Mouse (Mus musculus) hindbrain, embryonic 12.5 days (tissue): ENCODE measurements at regions not wholly inside any gene's neighbourhood (a gene's known extent, or its start where the extent isn't known, plus 50 kb on each side); places are given as distances from the start of the nearest gene placed in this dataset.

Experiments
- ATAC-seq: fragments of 200-750 bp; cut with Nextera tagmentation; 2 replicates; pipeline ENCODE4 v1.8.0; 2017; ENCODE audit warnings: moderate TSS enrichment; ENCODE audit not compliant: low FRiP score
- H3K27ac ChIP-seq: fragments of 300-500 bp; sonication (generic); 2 replicates; pipeline ENCODE4 v1.5.1; 2016; ENCODE audit warnings: mild to moderate bottlenecking
- H3K27me3 ChIP-seq: fragments of 300-500 bp; sonication (generic); 2 replicates; pipeline ENCODE4 v1.6.1; 2016; ENCODE audit warnings: mild to moderate bottlenecking
- H3K36me3 ChIP-seq: fragments of 300-500 bp; sonication (generic); 2 replicates; pipeline ENCODE4 v1.6.1; 2016; ENCODE audit warnings: mild to moderate bottlenecking
- H3K4me1 ChIP-seq: fragments of 300-500 bp; sonication (generic); 2 replicates; pipeline ENCODE4 v1.6.1; 2016
- H3K4me2 ChIP-seq: fragments of 300-500 bp; sonication (generic); replicated peaks from 2 replicates; pipeline ENCODE4 v1.6.1; 2016; ENCODE audit warnings: mild to moderate bottlenecking
- H3K4me3 ChIP-seq: fragments of 300-500 bp; sonication (generic); 2 replicates; pipeline ENCODE4 v1.5.1; 2016; ENCODE audit warnings: mild to moderate bottlenecking
- H3K9ac ChIP-seq: fragments of 300-500 bp; sonication (generic); 2 replicates; pipeline ENCODE4 v1.6.1; 2016; ENCODE audit warnings: mild to moderate bottlenecking, moderate library complexity
- H3K9me3 ChIP-seq: fragments of 300-500 bp; sonication (generic); replicated peaks from 2 replicates; pipeline ENCODE4 v1.6.1; 2016; ENCODE audit warnings: mild to moderate bottlenecking
- WGBS: fragments of 180-500 bp; shearing (Covaris S2); methylation state at CpG from one replicate; pipeline ENCODE4 v1.1.7; 2016; 5-methylcytosine and 5-hydroxymethylcytosine counted together

DNA sequence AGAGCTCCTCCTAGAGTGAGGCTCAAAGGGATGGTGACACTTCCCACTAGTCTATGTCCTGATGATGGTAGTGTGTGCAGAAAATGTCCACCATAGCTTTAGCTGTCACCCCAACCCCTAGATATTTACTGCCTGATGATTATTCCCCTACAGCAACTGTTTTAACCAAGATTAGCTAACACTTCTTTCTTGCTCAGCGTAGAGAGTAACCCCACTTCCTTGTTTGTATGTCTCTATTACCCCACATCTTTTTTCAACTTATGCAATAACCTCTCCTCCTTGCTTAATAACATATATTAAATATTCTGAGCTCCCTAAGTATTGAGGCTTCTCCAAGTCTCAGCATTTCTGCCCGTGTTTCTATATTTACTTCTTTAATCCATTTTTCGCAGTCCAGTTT, 404.2 kb upstream of the Cntn3 start:
- no peak for ATAC-seq
- Histone ChIP-seq H3K9me3 (no peaks in the 10 kb centered on the region), H3K4me1 (no peaks in the 10 kb centered on the region), H3K27me3 (no peaks in the 10 kb centered on the region), H3K4me3 (no peak overlapping the region), H3K36me3 (no peaks in the 10 kb centered on the region), H3K9ac (no peak overlapping the region), H3K27ac (no peak overlapping the region), H3K4me2 (no peak overlapping the region)
- 96% methylated on average over 3 of the region's 3 CpGs for WGBS

DNA sequence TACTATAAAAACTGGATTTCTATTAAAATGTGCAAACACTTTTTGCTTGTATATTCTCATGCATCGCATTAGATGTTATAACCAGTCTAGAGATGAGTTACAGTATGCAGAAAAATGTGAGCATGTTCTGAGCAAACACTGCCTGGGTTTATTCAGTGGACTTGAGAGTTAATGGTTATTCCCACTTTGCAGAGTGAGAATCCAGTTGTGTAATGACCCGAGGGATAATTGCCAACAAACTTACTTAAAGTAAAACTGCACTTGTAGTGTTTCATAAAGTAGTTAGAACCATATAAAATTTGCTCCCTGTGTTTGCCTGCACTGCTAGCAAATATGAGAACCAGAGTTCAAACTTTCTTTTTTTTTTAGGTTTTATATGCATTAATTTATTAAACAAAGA, 450.4 kb upstream of the Cntn3 start:
- no peaks in the 10 kb centered on the region for H3K27me3 ChIP-seq
- H3K9ac ChIP-seq, result no peak overlapping the region
- no peak overlapping the region for H3K4me2 ChIP-seq
- no peak overlapping the region for H3K27ac ChIP-seq
- H3K4me1 ChIP-seq, result no peaks in the 10 kb centered on the region
- H3K4me3 ChIP-seq, result no peak overlapping the region
- no peak for ATAC-seq
- no peaks in the 10 kb centered on the region for H3K36me3 ChIP-seq
- 80% methylated on average over 2 of the region's 2 CpGs for WGBS
- H3K9me3 ChIP-seq, result no peaks in the 10 kb centered on the region

DNA sequence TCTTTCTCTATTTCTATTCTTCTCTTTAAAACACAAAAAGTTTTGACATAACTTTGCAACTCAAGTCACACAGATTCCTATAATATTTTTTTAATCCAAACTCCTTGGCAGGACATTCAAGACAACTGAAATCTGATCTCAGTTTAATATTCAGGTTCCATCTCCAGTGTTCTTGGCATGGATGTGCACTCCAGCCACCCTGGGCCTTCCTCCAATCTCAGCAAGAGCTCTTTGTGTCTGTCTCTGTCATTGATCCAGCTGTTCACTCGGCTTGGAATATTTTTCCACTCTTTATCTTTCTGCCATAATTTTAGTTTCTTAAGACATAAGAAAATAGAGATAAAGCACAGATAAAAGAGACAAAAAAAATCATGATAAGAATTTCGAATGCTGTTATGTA, 451.1 kb upstream of the Cntn3 start:
- 59% methylated on average over 2 of the region's 2 CpGs for WGBS
- no peaks in the 10 kb centered on the region for H3K27me3 ChIP-seq

DNA sequence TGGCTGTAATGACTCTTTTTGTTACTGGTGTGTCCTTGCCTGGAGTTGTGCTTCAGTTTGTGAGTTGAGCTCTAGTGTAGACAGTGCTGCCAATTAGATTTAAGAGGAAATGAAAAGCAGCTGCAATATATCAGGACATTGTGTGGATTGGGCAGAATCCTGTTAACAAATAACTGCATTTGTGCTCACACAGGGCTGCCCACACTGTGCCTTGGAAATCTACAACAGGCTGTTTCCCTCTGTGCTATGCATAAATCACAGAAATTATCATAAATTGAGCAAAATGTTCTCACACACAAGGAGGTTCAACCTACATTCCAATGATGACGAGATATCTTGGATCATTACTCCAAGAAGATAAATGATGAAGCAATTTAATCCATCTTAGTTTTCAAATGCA, 455.2 kb upstream of the Cntn3 start:
- H3K36me3 ChIP-seq, result no peaks in the 10 kb centered on the region
- no peaks in the 10 kb centered on the region for H3K27me3 ChIP-seq
- H3K9ac ChIP-seq, result no peak overlapping the region
- no peak for ATAC-seq
- no peaks in the 10 kb centered on the region for H3K4me1 ChIP-seq
- H3K9me3 ChIP-seq, result no peaks in the 10 kb centered on the region
- no peak overlapping the region for H3K27ac ChIP-seq
- H3K4me2 ChIP-seq, result no peak overlapping the region
- 73% methylated on average over 1 of the region's 1 CpGs for WGBS
- H3K4me3 ChIP-seq, result no peak overlapping the region

More for the DNA sequence above, 451.1 kb upstream of the Cntn3 start:
- no peak overlapping the region for H3K4me2 ChIP-seq
- no peak overlapping the region for H3K27ac ChIP-seq
- ATAC-seq, result no peak
- H3K36me3 ChIP-seq, result no peaks in the 10 kb centered on the region
- H3K9me3 ChIP-seq, result no peaks in the 10 kb centered on the region
- H3K9ac ChIP-seq, result no peak overlapping the region
- no peak overlapping the region for H3K4me3 ChIP-seq
- no peaks in the 10 kb centered on the region for H3K4me1 ChIP-seq

DNA sequence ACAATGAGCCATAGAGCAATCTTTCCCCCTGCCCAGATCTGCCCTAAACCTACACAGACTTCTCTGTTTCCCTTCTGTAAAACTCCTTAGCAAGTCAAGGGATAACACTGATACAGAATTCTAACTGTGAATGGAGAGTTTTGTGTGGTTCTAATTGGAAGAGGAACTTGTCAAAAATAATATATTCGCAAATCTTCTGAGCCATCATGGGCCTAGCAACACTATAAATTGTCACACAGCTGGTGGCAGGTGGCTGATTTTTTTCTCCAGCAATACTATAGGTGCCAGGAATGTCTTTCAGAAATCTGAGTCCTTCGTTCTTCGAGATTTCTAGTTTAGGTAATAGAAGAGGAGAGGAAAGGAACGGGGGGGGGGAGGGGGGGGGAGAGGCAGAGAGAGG, 460.5 kb upstream of the Cntn3 start:
- no peaks in the 10 kb centered on the region for H3K4me1 ChIP-seq
- no peak for ATAC-seq
- no peaks in the 10 kb centered on the region for H3K36me3 ChIP-seq
- H3K27ac ChIP-seq, result no peak overlapping the region
- H3K27me3 ChIP-seq, result no peaks in the 10 kb centered on the region
- WGBS, result 43% methylated on average over 4 of the region's 4 CpGs
- H3K9me3 ChIP-seq, result no peaks in the 10 kb centered on the region
- H3K4me2 ChIP-seq, result no peak overlapping the region
- H3K9ac ChIP-seq, result no peak overlapping the region
- H3K4me3 ChIP-seq, result no peak overlapping the region

DNA sequence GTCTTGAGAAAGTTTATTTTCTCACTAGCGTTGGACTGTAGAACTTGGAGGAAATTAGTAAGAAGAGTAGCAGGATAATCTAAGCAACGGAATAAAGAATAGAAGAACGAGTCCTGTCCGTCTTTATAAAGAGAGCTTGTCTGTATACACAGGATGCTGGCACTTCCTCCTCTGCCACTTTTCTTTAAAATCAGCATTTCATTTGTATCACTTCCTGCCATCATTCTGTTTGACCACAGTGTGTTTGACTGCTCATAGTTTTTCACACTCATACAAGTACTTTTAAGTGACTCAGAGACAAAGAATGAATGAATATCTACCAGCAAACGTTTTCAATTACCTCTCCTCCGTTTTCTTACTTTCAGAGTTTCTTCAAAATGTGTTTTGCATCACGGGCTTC, 461.0 kb upstream of the Cntn3 start:
- no peak overlapping the region for H3K4me3 ChIP-seq
- H3K9me3 ChIP-seq, result no peaks in the 10 kb centered on the region
- H3K4me1 ChIP-seq, result no peaks in the 10 kb centered on the region
- 35% methylated on average over 7 of the region's 7 CpGs for WGBS
- no peaks in the 10 kb centered on the region for H3K36me3 ChIP-seq
- no peak overlapping the region for H3K9ac ChIP-seq
- ATAC-seq, result no peak
- H3K4me2 ChIP-seq, result no peak overlapping the region
- no peak overlapping the region for H3K27ac ChIP-seq
- H3K27me3 ChIP-seq, result no peaks in the 10 kb centered on the region

DNA sequence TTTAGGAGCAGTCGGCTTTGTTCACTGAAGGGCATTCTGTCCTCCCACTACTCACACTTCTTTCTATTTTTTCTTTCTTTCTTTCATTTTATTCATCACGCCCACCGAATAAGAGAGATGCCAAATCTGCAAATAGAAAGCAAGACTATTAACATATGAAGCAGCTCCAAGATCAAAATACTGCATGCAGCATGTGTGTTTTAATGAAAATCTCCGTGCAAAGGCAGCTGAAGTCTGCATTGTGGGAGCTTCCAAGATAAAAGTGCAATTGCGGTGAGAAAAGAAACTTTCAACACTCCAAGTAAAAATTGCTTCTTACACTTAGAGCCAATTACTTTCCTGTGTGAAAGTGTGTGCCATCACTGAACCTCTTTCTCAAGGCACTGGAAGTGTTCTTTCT, 449.8 kb upstream of the Chl1 start:
- no peak overlapping the region for H3K9ac ChIP-seq
- ATAC-seq, result no peak
- 73% methylated on average over 5 of the region's 5 CpGs for WGBS
- H3K4me3 ChIP-seq, result no peak overlapping the region
- no peaks in the 10 kb centered on the region for H3K9me3 ChIP-seq
- H3K27me3 ChIP-seq, result no peaks in the 10 kb centered on the region
- H3K36me3 ChIP-seq, result no peaks in the 10 kb centered on the region
- H3K27ac ChIP-seq, result no peak overlapping the region
- no peaks in the 10 kb centered on the region for H3K4me1 ChIP-seq
- H3K4me2 ChIP-seq, result no peak overlapping the region

DNA sequence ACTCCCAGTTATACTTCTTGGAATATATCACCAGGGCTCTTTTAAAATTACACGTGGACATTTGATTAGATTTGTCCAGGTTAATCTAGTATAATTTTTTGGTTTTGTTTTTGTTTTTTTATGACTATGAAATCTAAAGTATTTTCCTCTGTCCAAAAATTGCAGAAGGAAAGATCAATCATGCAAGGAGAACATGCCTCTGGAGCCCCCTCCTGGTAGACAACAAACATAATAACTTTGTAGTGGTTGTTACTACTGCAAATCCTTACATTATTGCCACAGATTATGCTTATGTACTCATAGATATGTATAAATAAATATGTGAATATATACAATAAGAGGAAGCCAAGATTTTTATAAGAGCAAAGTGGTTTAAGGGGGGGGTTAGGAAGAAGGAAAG, 404.2 kb upstream of the Chl1 start:
- Histone ChIP-seq H3K27me3 (no peaks in the 10 kb centered on the region), H3K36me3 (no peaks in the 10 kb centered on the region), H3K9me3 (no peaks in the 10 kb centered on the region), H3K9ac (no peak overlapping the region), H3K4me3 (no peak overlapping the region), H3K4me2 (no peak overlapping the region), H3K4me1 (no peaks in the 10 kb centered on the region), H3K27ac (no peak overlapping the region)
- ATAC-seq, result no peak
- 47% methylated on average over 1 of the region's 1 CpGs for WGBS

DNA sequence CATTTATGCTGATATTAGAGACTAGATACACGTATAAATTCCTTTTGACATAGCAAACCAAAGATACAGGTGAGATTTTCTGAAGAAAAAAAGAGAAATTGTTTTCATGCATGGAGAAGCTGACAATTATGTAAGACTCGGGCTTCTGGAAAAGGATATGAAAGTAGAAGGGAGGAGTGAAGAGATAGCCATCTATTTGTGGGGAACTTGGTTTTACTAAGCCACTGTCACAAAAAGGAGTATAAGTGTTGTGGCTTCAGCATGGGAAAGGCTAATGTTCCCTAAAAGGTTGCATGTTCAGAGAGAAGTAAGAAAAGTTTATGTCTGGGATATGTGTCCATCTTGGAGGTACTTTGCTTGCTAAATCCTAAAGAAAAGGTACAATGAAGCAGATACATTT, 390.8 kb upstream of the Chl1 start:
- H3K36me3 ChIP-seq, result no peaks in the 10 kb centered on the region
- H3K9me3 ChIP-seq, result no peaks in the 10 kb centered on the region
- H3K9ac ChIP-seq, result no peak overlapping the region
- 86% methylated on average over 2 of the region's 2 CpGs for WGBS
- no peaks in the 10 kb centered on the region for H3K4me1 ChIP-seq
- H3K4me3 ChIP-seq, result no peak overlapping the region
- H3K4me2 ChIP-seq, result no peak overlapping the region
- no peaks in the 10 kb centered on the region for H3K27me3 ChIP-seq
- ATAC-seq, result no peak
- no peak overlapping the region for H3K27ac ChIP-seq

DNA sequence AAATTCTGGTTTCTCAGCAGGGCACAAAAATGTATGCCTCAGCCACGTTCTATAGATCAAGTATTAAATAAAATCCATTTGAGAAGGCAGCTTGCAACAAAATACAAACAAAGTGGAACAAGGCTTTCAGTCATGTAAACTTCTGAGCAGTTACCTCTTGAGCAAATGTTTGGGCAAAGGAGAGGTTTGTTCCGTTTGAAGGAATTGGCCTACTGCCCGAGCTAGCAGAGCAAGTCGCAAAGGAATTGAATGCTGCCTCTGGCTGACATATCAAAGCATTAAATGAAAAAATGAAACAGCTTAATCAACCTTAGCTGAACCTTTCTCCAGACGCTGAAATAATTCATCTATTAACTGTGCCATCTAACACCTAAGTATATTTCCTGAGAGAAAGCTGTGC, 369.5 kb upstream of the Chl1 start:
- no peak for ATAC-seq
- no peaks in the 10 kb centered on the region for H3K36me3 ChIP-seq
- no peaks in the 10 kb centered on the region for H3K4me1 ChIP-seq
- H3K27me3 ChIP-seq, result no peaks in the 10 kb centered on the region
- H3K4me3 ChIP-seq, result no peak overlapping the region
- H3K4me2 ChIP-seq, result no peak overlapping the region
- H3K9ac ChIP-seq, result no peak overlapping the region
- 81% methylated on average over 5 of the region's 5 CpGs for WGBS
- H3K9me3 ChIP-seq, result no peaks in the 10 kb centered on the region
- H3K27ac ChIP-seq, result no peak overlapping the region

DNA sequence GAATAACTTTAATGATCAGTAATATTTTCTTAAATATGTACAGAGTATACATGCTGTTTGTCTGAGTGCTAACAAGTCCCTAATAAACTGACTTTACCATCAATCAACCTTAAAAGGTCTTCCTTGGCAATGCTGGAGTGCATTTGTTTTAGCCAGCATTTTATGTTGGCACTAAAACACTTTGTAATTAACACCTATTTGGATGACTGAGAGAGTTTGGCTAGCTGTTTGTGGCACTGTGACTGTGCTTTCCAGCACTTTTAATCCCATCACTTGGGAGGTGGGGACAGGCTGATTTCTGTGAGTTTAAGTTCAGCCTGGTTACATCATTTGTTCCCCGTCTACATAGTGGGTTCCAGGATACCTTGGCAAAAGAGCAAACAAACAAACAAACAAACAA, 332.5 kb upstream of the Chl1 start:
- WGBS, result 61% methylated on average over 1 of the region's 1 CpGs
- Histone ChIP-seq H3K9me3 (no peaks in the 10 kb centered on the region), H3K27ac (no peak overlapping the region), H3K9ac (no peak overlapping the region), H3K36me3 (no peaks in the 10 kb centered on the region), H3K4me3 (no peak overlapping the region), H3K27me3 (no peaks in the 10 kb centered on the region), H3K4me2 (no peak overlapping the region), H3K4me1 (no peaks in the 10 kb centered on the region)
- no peak for ATAC-seq

DNA sequence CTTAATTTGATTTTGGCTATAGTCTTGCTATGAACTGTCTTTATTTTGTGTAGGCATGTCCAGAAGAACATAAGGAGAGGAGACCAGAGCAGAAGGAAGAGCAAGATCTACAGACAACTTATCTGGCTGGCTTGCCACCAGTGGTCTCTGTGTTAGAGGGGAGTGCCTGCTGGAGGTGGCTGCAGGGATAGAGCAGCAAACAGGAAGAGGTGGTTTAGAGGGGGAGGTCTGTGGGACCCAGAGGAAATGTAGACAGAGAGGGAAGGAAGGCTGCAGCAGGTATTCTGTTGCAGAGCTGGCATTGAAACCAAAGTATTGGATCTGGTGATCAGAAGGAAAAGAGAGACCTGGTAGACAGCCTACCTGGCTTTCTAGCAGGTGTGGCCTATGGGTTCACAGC, 327.0 kb upstream of the Chl1 start:
- Histone ChIP-seq H3K9ac (no peak overlapping the region), H3K4me3 (no peak overlapping the region), H3K4me2 (no peak overlapping the region), H3K27me3 (no peaks in the 10 kb centered on the region), H3K9me3 (no peaks in the 10 kb centered on the region), H3K27ac (no peak overlapping the region), H3K4me1 (no peaks in the 10 kb centered on the region), H3K36me3 (no peaks in the 10 kb centered on the region)
- no peak for ATAC-seq

DNA sequence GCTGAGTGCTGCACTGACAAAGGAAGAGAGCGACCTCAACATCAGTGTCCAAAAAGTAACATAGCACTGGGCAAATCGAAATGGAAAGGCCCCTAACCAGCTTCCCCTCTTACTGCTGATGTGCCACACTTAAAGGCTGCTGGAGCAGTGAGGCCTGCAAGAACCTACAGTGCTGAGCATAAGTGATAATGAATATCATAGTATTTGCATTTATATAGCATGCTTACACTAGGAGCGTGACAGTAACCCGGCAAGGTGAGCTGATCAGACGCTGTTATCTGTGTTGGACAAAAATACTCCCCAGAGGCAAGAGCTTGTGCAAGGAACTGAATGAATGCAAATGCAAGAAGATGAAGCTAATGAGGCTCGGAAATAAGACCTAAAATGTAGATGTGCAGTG, 313.5 kb upstream of the Chl1 start:
- peak; percentile 54 for ATAC-seq
- no peaks in the 10 kb centered on the region for H3K9me3 ChIP-seq
- no peak overlapping the region for H3K4me3 ChIP-seq
- H3K27ac ChIP-seq, result peak overlapping the region; percentile 7; the same call in 1 of the 2 replicates
- H3K4me1 ChIP-seq, result no peaks in the 10 kb centered on the region; the same call in 1 of the 2 replicates
- H3K9ac ChIP-seq, result no peak overlapping the region
- no peaks in the 10 kb centered on the region for H3K27me3 ChIP-seq
- 78% methylated on average over 6 of the region's 6 CpGs for WGBS
- H3K4me2 ChIP-seq, result no peak overlapping the region
- no peaks in the 10 kb centered on the region for H3K36me3 ChIP-seq

DNA sequence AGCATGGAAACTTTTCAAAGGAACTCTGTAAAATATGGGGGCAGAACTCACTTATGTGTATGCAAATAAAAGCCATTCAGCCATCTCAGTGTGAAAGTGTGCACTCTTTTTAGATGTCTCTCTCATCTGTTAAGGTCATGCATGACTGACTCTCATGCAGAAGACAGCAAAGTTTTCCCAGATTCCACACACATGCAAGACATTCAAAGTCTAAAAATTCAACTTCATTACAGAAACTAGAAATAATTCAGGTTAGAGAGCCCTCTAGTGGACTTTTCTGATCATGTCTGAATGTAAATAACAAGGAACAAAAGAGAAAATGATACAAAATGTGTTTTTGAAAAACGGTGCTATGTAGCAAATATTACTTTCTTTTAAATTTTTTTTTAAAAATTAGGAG, 308.8 kb upstream of the Chl1 start:
- ATAC-seq, result no peak; the same call in 1 of the 2 replicates
- Histone ChIP-seq H3K9ac (no peak overlapping the region), H3K4me2 (no peak overlapping the region), H3K4me3 (no peak overlapping the region), H3K4me1 (no peaks in the 10 kb centered on the region; the same call in 1 of the 2 replicates), H3K36me3 (no peaks in the 10 kb centered on the region), H3K27ac (no peak overlapping the region), H3K9me3 (no peaks in the 10 kb centered on the region), H3K27me3 (no peaks in the 10 kb centered on the region)
- 34% methylated on average over 1 of the region's 1 CpGs for WGBS
